Comparison of ENCODE assay signal across 13 mouse cellular contexts in genomic region chr19:10719751-10720150, GRCm38 (mm10). TPM values are rescaled to one million over a fixed set of nuclear protein-coding genes. Genes with fewer than 3 reads are reported as not detected.
DNase-seq lines count a peak whose midpoint lies in the region; ATAC-seq and TF ChIP-seq lines count a peak whose summit lies in the region.
"Had no signal": no experiment of that assay in that cellular context is flagged by ENCODE, and none has a peak within 500 bp of the region (broad histone marks: within the 10 kb centered on the region; RNA-seq: fewer than 3 reads in every experiment).

No protein-coding gene starts in this region.

- H3K9ac ChIP-seq in limb, embryonic 14.5 days (ENCODE audit: low read depth, low read length, severe bottlenecking), result peak overlapping the region; percentile 31; the same call in 1 of the 2 replicates
- H3K9ac ChIP-seq: liver, postnatal 0 days had no signal

- H3K4me1 ChIP-seq in embryonic facial prominence, embryonic 10.5 days, result peaks cover 43% of the 10 kb centered on the region
- peaks cover 13% of the 10 kb centered on the region; the same call in 1 of the 2 replicates for H3K4me1 ChIP-seq in limb, embryonic 14.5 days (ENCODE audit: control insufficient read depth, insufficient read depth, low read length)

- H3K36me3 ChIP-seq in embryonic facial prominence, embryonic 10.5 days (replicated peaks), result no peaks in the 10 kb centered on the region
- H3K36me3 ChIP-seq in limb, embryonic 14.5 days (ENCODE audit: control insufficient read depth, insufficient read depth, low read length), result no peaks in the 10 kb centered on the region

- H3K4me2 ChIP-seq in limb, embryonic 14.5 days (replicated peaks; ENCODE audit: low read depth, low read length, severe bottlenecking), result no peak overlapping the region

- DNase-seq in gastrocnemius, adult 2 months, result no peak
- no peak for DNase-seq in gastrocnemius, postnatal 36 days
- peak; percentile 82 for DNase-seq in brain, embryonic 14.5 days (ENCODE audit: low read depth)
- DNase-seq in embryonic facial prominence, embryonic 10.5 days (ENCODE audit: low spot score), result peak; percentile 13
- DNase-seq in limb, embryonic 14.5 days (ENCODE audit: low spot score), result no peak
- no peak for DNase-seq in frontal cortex, postnatal 10 days (ENCODE audit: low spot score in 2 of 2)
- no peak for DNase-seq in urinary bladder, adult 2 months (ENCODE audit: low spot score)
- no peak for DNase-seq in lung, postnatal 4 days
- DNase-seq: liver, postnatal 0 days had no signal

- no peaks in the 10 kb centered on the region for H3K9me3 ChIP-seq in embryonic facial prominence, embryonic 10.5 days
- H3K9me3 ChIP-seq in limb, embryonic 14.5 days (ENCODE audit: control insufficient read depth, low read length), result no peaks in the 10 kb centered on the region

- TF ChIP-seq POLR2A in brain, embryonic 14.5 days (IDR thresholded peaks at IDR 0.05; ENCODE audit: borderline replicate concordance, extremely low read depth, insufficient read depth, insufficient read length, poor library complexity, severe bottlenecking), result no peak
- TF ChIP-seq POLR2A in limb, embryonic 14.5 days (IDR thresholded peaks at IDR 0.05; ENCODE audit: borderline replicate concordance, extremely low read depth, insufficient read depth, insufficient read length), result no peak

- TF ChIP-seq CTCF in gastrocnemius, adult 2 months (IDR thresholded peaks at IDR 0.05), result no peak
- no peak for TF ChIP-seq CTCF in brain, embryonic 14.5 days (IDR thresholded peaks at IDR 0.05; ENCODE audit: borderline replicate concordance, extremely low read depth, insufficient read depth, insufficient read length)

- intact Hi-C loops in gastrocnemius, adult 2 months (cut with DNase I), result no loop called here
- intact Hi-C loops in gastrocnemius, postnatal 36 days (cut with DNase I), result loop anchor here (2.0 kb wide), 1 partner anchor 109 kb away; no protein-coding TSS in a partner anchor

- ATAC-seq in limb, embryonic 14.5 days (ENCODE audit: low FRiP score, low read depth), result no peak
- ATAC-seq: liver, postnatal 0 days had no signal

- H3K27ac ChIP-seq in gastrocnemius, adult 2 months, result peak overlapping the region; percentile 62; the same call in 1 of the 2 replicates
- H3K27ac ChIP-seq in embryonic facial prominence, embryonic 10.5 days (replicated peaks), result peak overlapping the region; percentile 3; the same call in 1 of the 2 replicates
- no peak overlapping the region for H3K27ac ChIP-seq in limb, embryonic 14.5 days (replicated peaks; ENCODE audit: low read depth, low read length)

- peaks cover 13% of the 10 kb centered on the region for H3K27me3 ChIP-seq in embryonic facial prominence, embryonic 10.5 days (replicated peaks; ENCODE audit: low read depth, poor library complexity, severe bottlenecking)
- no peaks in the 10 kb centered on the region for H3K27me3 ChIP-seq in limb, embryonic 14.5 days (ENCODE audit: control insufficient read depth, insufficient read depth, low read length)

- H3K4me3 ChIP-seq in gastrocnemius, adult 2 months, result peak overlapping the region; percentile 43
- no peak overlapping the region for H3K4me3 ChIP-seq in embryonic facial prominence, embryonic 10.5 days
- H3K4me3 ChIP-seq in limb, embryonic 14.5 days (replicated peaks; ENCODE audit: low read length), result no peak overlapping the region

- 21% methylated on average over 2 of the region's 2 CpGs for WGBS in embryonic facial prominence, embryonic 10.5 days
- 18% methylated on average over 2 of the region's 2 CpGs for WGBS in limb, embryonic 14.5 days

RNA-seq across cellular contexts. Expression of gene Cd5, which starts 19.1 kb away (rescaled TPM):
- not detected for total RNA-seq in gastrocnemius, adult 2 months (2021)
- under 1 TPM in 1 of 2 experiments, not detected in 1; 0.59 TPM for total RNA-seq in gastrocnemius, postnatal 36 days (2021)
- 0.16 and 0.20 TPM in 2 replicates for polyA plus RNA-seq in brain, embryonic 14.5 days (2012; rRNA removed)
- 0.15 and 0.19 TPM in 2 replicates for polyA plus RNA-seq in embryonic facial prominence, embryonic 10.5 days (2016; fragmentation: Nextera tagmentation; extraction: Ambion mirVana)
- polyA plus RNA-seq in limb, embryonic 14.5 days (2012; rRNA removed), result 0.16 and 0.28 TPM in 2 replicates
- 0.23 and 0.51 TPM in 2 replicates for polyA plus RNA-seq in limb, embryonic 14.5 days (2014; fragmentation: Nextera tagmentation; extraction: Ambion mirVana)
- polyA plus RNA-seq in urinary bladder, adult 2 months (2012; rRNA removed), result 0.50 and 0.65 TPM in 2 replicates
- total RNA-seq: common myeloid progenitor, adult 5-6 weeks; gastrocnemius, adult 18-20 months had no signal

RNA-seq across cellular contexts. Expression of gene Vps37c, which starts 31.2 kb away (rescaled TPM):
- 10 to 100 TPM; 20.7 to 26.3 TPM for total RNA-seq in gastrocnemius, adult 2 months (2021)
- 10 to 100 TPM; 16.1 to 21.6 TPM for total RNA-seq in gastrocnemius, postnatal 36 days (2021)
- polyA plus RNA-seq in brain, embryonic 14.5 days (2012; rRNA removed), result 28.5 and 29.0 TPM in 2 replicates
- polyA plus RNA-seq in embryonic facial prominence, embryonic 10.5 days (2016; fragmentation: Nextera tagmentation; extraction: Ambion mirVana), result 37.6 and 40.8 TPM in 2 replicates
- 30.2 and 37.4 TPM in 2 replicates for polyA plus RNA-seq in limb, embryonic 14.5 days (2012; rRNA removed)
- polyA plus RNA-seq in limb, embryonic 14.5 days (2014; fragmentation: Nextera tagmentation; extraction: Ambion mirVana), result 37.6 and 42.6 TPM in 2 replicates
- polyA plus RNA-seq in urinary bladder, adult 2 months (2012; rRNA removed), result 14.5 and 17.5 TPM in 2 replicates

RNA-seq across cellular contexts. Expression of gene Pga5, which starts 41.9 kb away (rescaled TPM):
- not detected for total RNA-seq in gastrocnemius, adult 2 months (2021)
- not detected for total RNA-seq in gastrocnemius, postnatal 36 days (2021)
- 0.07 TPM in 1 of 2 replicates, not detected in the other for polyA plus RNA-seq in brain, embryonic 14.5 days (2012; rRNA removed)
- not detected in 2 replicates for polyA plus RNA-seq in embryonic facial prominence, embryonic 10.5 days (2016; fragmentation: Nextera tagmentation; extraction: Ambion mirVana)
- 0.12 and 0.23 TPM in 2 replicates for polyA plus RNA-seq in limb, embryonic 14.5 days (2012; rRNA removed)
- not detected in 2 replicates for polyA plus RNA-seq in limb, embryonic 14.5 days (2014; fragmentation: Nextera tagmentation; extraction: Ambion mirVana)
- 0.08 TPM in 1 of 2 replicates, not detected in the other for polyA plus RNA-seq in urinary bladder, adult 2 months (2012; rRNA removed)
- total RNA-seq: common myeloid progenitor, adult 5-6 weeks; gastrocnemius, adult 18-20 months had no signal
- polyA plus RNA-seq: C2C12; neural tube, embryonic 11.5 days had no signal

Comparison
In these comparisons a context has a peak if more than half of its experiments do, and no peak if none do; other contexts are left out.
1. DNase-seq: peak in brain, embryonic 14.5 days (single experiment) and embryonic facial prominence, embryonic 10.5 days (single experiment); none in gastrocnemius, adult 2 months (single experiment), gastrocnemius, postnatal 36 days (0 of 2), limb, embryonic 14.5 days (single experiment), frontal cortex, postnatal 10 days (0 of 2), urinary bladder, adult 2 months (single experiment) and lung, postnatal 4 days (0 of 2).